Mouse (Mus musculus): Measurements from ENCODE around the gene Npcd. TPM values are rescaled to one million over a fixed set of nuclear protein-coding genes. Genes with fewer than 3 reads are reported as not detected.

Gene Npcd
- 1.0 and 2.5 TPM in 2 replicates for polyA plus RNA-seq (2014; fragmentation: Nextera tagmentation; extraction: Ambion mirVana)

DNA sequence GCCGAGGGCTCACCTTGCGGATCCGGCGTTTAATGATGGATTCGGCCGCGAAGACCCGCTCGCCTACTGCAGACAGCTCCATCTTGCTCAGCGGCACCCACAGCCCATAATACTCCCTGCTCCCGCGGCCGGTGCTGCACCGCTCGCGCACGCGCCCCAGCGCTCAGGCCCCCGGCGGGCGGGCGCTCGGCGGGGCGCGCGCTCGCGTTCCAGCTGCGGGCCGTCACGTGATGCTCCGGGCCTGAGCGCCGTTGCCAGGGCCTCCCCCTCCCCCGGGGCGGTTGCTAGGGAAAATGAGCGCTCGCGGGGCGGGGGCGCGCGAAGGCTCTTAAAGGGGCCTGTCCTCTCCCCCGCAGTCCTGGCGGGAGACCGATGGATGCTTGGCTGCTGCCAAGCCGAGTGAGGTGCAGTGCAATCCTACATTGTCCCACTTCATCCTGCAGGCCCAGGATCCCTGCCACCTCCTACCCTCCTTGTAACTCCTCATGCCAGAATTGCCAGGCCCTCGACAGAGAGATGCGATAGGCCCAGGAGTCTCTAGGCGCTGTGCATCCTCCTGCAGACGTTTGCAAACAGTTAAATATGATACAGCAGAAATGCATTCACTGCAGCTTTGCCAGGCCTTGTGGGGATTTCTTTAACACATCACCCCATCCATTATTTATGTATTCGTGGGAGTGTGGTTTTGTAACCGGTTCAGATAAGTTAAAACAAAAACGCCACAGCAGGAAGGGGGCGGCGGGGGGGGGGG, at the start of gene Npcd, which contains the start of gene Cbx6:
Npcd (minus strand) TSS at position 108 of the 751 bp plus-strand sequence.
Cbx6 (minus strand) TSS at position 559 of the 751 bp plus-strand sequence.
- H3K9ac ChIP-seq (replicated peaks; ENCODE audit: low read depth, low read length) = peak within 1 kb of the TSS; percentile 90
- peak; percentile 88 for ATAC-seq (ENCODE audit: low read depth)
- H3K27me3 ChIP-seq (ENCODE audit: control insufficient read depth, insufficient read depth, low read length) = no peaks in the 10 kb centered on the region
- H3K27ac ChIP-seq (ENCODE audit: low read depth, low read length) = peak within 1 kb of the TSS; percentile 96
- peaks cover 34% of the 10 kb centered on the region for H3K4me1 ChIP-seq (ENCODE audit: control insufficient read depth, insufficient read depth, low read length)
- peak within 1 kb of the TSS; percentile 81 for H3K4me3 ChIP-seq (ENCODE audit: low read depth, low read length)
- H3K9me3 ChIP-seq (ENCODE audit: control insufficient read depth, low read length) = no peaks in the 10 kb centered on the region
- 3% methylated on average over 34 of the region's 58 CpGs for WGBS
- peak within 1 kb of the TSS; percentile 96 for H3K4me2 ChIP-seq (ENCODE audit: low read depth, low read length)
- no peaks in the 10 kb centered on the region for H3K36me3 ChIP-seq (ENCODE audit: control insufficient read depth, insufficient read depth, low read length)

DNA sequence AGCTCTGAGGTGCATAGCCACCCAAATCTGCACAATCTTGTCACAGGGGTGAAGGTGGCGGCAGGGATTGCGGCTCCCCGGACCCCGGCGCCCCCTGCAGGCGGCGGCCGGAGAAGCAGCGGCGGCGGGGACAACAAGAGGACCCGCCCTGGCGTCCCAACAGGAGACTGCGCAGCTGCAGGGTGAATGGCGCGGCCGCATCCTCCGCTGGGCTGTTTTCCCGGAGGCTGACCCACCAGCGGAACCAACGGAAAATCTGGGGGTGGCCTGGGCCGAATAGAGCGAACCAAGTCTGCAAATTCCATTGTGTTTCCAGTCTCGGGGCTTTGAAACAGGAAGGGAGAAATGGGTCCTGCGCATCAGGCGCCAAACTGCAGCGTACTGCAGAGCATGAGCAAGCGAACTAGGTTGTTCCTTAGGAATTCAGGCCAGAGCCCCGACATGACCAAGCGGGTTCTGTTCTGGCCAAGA, 49.4 kb upstream of the Npcd start:
- peak; percentile 91 for ATAC-seq (ENCODE audit: low read depth)
- Histone ChIP-seq H3K4me2 (ENCODE audit: low read depth, low read length) (peak overlapping the region; percentile 49), H3K4me3 (ENCODE audit: low read depth, low read length) (peak overlapping the region; percentile 39), H3K9ac (replicated peaks; ENCODE audit: low read depth, low read length) (peak overlapping the region; percentile 64), H3K4me1 (ENCODE audit: control insufficient read depth, insufficient read depth, low read length) (no peaks in the 10 kb centered on the region; the same call in 1 of the 2 replicates), H3K9me3 (ENCODE audit: control insufficient read depth, low read length) (no peaks in the 10 kb centered on the region), H3K27ac (ENCODE audit: low read depth, low read length) (peak overlapping the region; percentile 80), H3K36me3 (ENCODE audit: control insufficient read depth, insufficient read depth, low read length) (no peaks in the 10 kb centered on the region), H3K27me3 (ENCODE audit: control insufficient read depth, insufficient read depth, low read length) (no peaks in the 10 kb centered on the region)
- under 1% methylated on average over 30 of the region's 30 CpGs for WGBS

DNA sequence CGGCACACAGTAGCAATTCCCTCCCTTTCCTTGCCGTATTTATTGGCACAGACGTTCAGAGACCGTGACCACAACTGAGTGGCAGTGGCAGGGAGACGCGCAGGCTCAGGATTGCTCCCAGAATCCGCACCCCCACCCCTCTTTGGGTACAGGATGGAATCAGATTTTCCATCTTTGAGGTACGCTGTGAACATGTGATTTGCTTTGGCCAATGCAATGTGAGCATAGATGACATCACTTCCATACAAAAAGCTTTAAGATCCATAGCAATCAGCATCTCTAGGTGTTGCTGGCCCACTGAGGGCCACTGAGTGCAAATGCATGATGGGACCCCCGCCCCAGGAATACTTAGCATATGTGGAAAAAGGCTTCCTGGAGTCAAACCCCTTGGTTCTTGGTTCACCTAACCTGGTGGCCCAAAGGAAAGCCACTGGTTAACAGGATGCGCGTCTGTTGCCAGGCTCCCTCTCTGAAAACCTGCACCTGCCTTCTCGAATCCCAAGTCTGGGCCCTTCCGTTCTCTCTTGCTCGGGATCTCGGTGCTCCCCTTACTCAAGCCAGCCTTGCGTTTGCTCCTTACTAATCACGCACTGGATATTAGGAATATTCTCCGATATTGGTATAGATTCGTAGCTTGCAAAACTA, 48.7 kb upstream of the Npcd start:
- WGBS = 19% methylated on average over 19 of the region's 19 CpGs
- H3K9me3 ChIP-seq (ENCODE audit: control insufficient read depth, low read length) = no peaks in the 10 kb centered on the region
- peak overlapping the region; percentile 44; the same call in 1 of the 2 replicates for H3K9ac ChIP-seq (replicated peaks; ENCODE audit: low read depth, low read length)
- ATAC-seq (ENCODE audit: low read depth) = peak; percentile 83
- peak overlapping the region; percentile 39 for H3K4me3 ChIP-seq (ENCODE audit: low read depth, low read length)
- H3K4me1 ChIP-seq (ENCODE audit: control insufficient read depth, insufficient read depth, low read length) = no peaks in the 10 kb centered on the region; the same call in 1 of the 2 replicates
- no peaks in the 10 kb centered on the region for H3K36me3 ChIP-seq (ENCODE audit: control insufficient read depth, insufficient read depth, low read length)
- H3K27ac ChIP-seq (ENCODE audit: low read depth, low read length) = peak overlapping the region; percentile 80
- H3K4me2 ChIP-seq (ENCODE audit: low read depth, low read length) = peak overlapping the region; percentile 49
- no peaks in the 10 kb centered on the region for H3K27me3 ChIP-seq (ENCODE audit: control insufficient read depth, insufficient read depth, low read length)

DNA sequence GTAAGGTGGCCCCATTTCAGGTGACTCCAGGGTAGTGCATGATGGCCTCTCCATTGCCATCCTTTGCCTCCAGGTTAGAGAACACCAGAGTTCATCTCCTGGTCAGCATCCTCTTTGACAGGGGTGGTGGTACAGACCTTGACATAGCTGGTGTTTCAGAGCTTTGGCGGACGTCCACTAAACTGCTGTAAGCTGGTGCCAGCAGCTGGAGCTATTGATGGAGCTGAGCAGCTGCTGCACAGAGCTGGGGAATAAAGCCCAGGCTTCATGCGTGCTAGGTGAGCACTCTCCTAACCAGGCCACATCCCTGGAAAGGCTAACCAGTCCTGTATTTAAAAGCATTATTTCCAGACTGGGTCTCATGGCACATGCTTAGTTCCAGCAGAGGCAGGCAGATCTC, 46.4 kb upstream of the Npcd start:
- H3K36me3 ChIP-seq (ENCODE audit: control insufficient read depth, insufficient read depth, low read length) = no peaks in the 10 kb centered on the region
- H3K9me3 ChIP-seq (ENCODE audit: control insufficient read depth, low read length) = no peaks in the 10 kb centered on the region
- H3K27ac ChIP-seq (ENCODE audit: low read depth, low read length) = no peak overlapping the region
- no peak overlapping the region for H3K4me3 ChIP-seq (ENCODE audit: low read depth, low read length)
- no peak overlapping the region for H3K4me2 ChIP-seq (ENCODE audit: low read depth, low read length)
- 87% methylated on average over 3 of the region's 3 CpGs for WGBS
- no peak overlapping the region for H3K9ac ChIP-seq (replicated peaks; ENCODE audit: low read depth, low read length)
- H3K27me3 ChIP-seq (ENCODE audit: control insufficient read depth, insufficient read depth, low read length) = no peaks in the 10 kb centered on the region
- ATAC-seq (ENCODE audit: low read depth) = no peak
- no peaks in the 10 kb centered on the region; the same call in 1 of the 2 replicates for H3K4me1 ChIP-seq (ENCODE audit: control insufficient read depth, insufficient read depth, low read length)

DNA sequence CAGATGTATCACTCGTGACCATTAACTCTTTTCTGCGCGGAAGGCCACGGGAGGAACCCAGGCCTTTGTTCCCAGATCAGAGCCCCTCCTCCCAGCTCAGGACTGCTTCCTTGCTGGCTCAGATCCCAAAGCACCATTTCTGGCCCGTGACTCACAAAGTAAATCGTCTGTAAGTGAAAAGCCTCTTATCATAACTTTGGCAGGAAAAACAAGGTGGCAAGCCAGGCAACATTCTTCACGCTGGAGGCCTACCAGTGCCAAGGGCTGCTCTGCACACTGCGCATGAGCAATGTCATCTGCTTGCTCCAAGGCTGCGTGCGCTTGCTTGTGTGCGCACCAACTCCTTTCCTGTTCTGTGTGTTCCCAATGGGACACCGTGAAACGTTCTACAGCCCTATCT, 45.3 kb upstream of the Npcd start:
- no peak overlapping the region for H3K4me3 ChIP-seq (ENCODE audit: low read depth, low read length)
- no peaks in the 10 kb centered on the region for H3K9me3 ChIP-seq (ENCODE audit: control insufficient read depth, low read length)
- no peak overlapping the region for H3K4me2 ChIP-seq (ENCODE audit: low read depth, low read length)
- no peaks in the 10 kb centered on the region for H3K36me3 ChIP-seq (ENCODE audit: control insufficient read depth, insufficient read depth, low read length)
- H3K27ac ChIP-seq (ENCODE audit: low read depth, low read length) = no peak overlapping the region
- H3K27me3 ChIP-seq (ENCODE audit: control insufficient read depth, insufficient read depth, low read length) = no peaks in the 10 kb centered on the region
- no peak for ATAC-seq (ENCODE audit: low read depth)
- H3K9ac ChIP-seq (replicated peaks; ENCODE audit: low read depth, low read length) = no peak overlapping the region
- no peaks in the 10 kb centered on the region; the same call in 1 of the 2 replicates for H3K4me1 ChIP-seq (ENCODE audit: control insufficient read depth, insufficient read depth, low read length)
- WGBS = 54% methylated on average over 13 of the region's 13 CpGs

DNA sequence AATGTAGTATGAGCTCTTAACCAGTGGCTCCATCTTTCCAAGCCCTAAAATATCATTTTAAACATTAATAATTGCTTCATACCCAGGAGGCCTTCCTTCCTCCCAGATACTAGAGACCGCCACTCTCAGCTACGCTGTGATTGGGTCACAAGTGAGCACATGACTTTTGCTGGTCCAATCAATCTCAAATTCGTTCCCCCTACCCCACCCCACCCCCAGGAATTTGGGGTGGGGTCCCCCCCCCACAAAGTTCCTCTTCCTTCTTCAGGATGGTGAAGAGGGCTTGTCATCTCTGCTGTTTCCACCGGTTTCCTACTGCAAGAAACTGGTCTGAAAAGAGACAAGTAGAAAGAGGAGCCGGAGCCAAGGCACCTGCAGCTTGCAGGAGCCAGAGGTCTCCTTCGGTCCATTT, 44.7 kb upstream of the Npcd start:
- WGBS = 73% methylated on average over 6 of the region's 6 CpGs
- Histone ChIP-seq H3K27me3 (ENCODE audit: control insufficient read depth, insufficient read depth, low read length) (no peaks in the 10 kb centered on the region), H3K9ac (replicated peaks; ENCODE audit: low read depth, low read length) (no peak overlapping the region), H3K9me3 (ENCODE audit: control insufficient read depth, low read length) (no peaks in the 10 kb centered on the region), H3K4me3 (ENCODE audit: low read depth, low read length) (no peak overlapping the region), H3K4me2 (ENCODE audit: low read depth, low read length) (no peak overlapping the region), H3K36me3 (ENCODE audit: control insufficient read depth, insufficient read depth, low read length) (no peaks in the 10 kb centered on the region), H3K4me1 (ENCODE audit: control insufficient read depth, insufficient read depth, low read length) (no peaks in the 10 kb centered on the region; the same call in 1 of the 2 replicates), H3K27ac (ENCODE audit: low read depth, low read length) (no peak overlapping the region)
- no peak for ATAC-seq (ENCODE audit: low read depth)

DNA sequence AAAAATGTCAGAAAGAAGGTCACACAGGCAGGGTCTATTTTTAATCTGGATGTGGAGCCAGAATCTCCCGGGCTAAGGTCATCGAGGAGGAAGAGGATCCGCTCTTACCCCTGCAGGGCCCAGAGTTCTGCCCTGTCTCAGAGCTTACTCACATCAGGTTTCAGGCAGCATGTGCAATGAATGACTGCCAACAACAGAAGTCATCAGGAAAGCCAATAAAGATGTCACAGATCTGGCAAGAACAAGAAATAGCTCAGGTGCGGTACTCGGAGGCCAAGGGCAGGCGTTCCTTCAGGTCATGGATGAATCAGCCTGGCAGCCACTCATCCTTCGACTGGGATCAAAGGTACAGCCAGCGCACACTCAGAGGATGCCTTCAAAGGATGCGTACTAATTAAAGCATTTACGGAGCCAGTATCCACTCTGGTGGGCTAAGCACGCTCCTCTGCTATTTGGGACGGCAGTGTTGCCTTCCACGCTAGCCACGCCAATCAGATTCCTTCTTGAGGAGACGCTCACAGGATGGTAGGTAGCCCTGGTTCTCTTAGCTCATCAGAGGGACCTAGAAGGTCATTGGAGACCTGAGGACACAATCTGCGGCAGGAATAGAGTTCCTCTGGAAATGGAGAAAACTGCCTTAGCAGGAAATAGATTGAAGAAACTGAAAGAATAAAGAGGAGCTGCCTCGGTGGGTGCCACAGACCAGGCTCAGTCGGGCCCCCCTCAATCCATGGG, 41.4 kb upstream of the Npcd start:
- Histone ChIP-seq H3K27me3 (ENCODE audit: control insufficient read depth, insufficient read depth, low read length) (no peaks in the 10 kb centered on the region), H3K4me3 (ENCODE audit: low read depth, low read length) (no peak overlapping the region), H3K9ac (replicated peaks; ENCODE audit: low read depth, low read length) (no peak overlapping the region), H3K4me2 (ENCODE audit: low read depth, low read length) (no peak overlapping the region), H3K4me1 (ENCODE audit: control insufficient read depth, insufficient read depth, low read length) (no peaks in the 10 kb centered on the region), H3K9me3 (ENCODE audit: control insufficient read depth, low read length) (no peaks in the 10 kb centered on the region), H3K36me3 (ENCODE audit: control insufficient read depth, insufficient read depth, low read length) (no peaks in the 10 kb centered on the region), H3K27ac (ENCODE audit: low read depth, low read length) (no peak overlapping the region)
- ATAC-seq (ENCODE audit: low read depth) = no peak
- WGBS = 84% methylated on average over 18 of the region's 18 CpGs

DNA sequence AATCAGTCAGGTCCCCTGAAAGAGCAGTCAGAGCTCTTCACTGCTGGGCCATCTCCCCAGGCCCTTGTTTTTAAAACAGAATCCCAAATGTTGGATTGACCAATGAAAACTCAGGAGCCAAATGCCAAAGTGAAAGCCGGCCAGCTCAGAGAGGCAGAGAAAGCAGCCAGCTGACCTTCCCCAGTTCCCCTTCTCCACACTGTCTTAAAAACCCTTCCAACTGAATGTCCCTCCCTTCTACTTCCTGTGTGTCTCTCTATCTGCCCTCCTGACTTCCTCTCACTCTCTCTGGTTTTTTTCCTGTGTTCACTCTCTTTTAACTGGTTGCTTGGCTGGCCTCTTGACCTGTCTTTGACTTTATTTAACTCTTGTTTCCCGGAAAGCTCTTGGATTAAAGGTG, 40.0 kb upstream of the Npcd start:
- no peak for ATAC-seq (ENCODE audit: low read depth)
- Histone ChIP-seq H3K4me2 (ENCODE audit: low read depth, low read length) (no peak overlapping the region), H3K27ac (ENCODE audit: low read depth, low read length) (no peak overlapping the region), H3K36me3 (ENCODE audit: control insufficient read depth, insufficient read depth, low read length) (no peaks in the 10 kb centered on the region), H3K9ac (replicated peaks; ENCODE audit: low read depth, low read length) (no peak overlapping the region), H3K9me3 (ENCODE audit: control insufficient read depth, low read length) (no peaks in the 10 kb centered on the region), H3K27me3 (ENCODE audit: control insufficient read depth, insufficient read depth, low read length) (no peaks in the 10 kb centered on the region), H3K4me3 (ENCODE audit: low read depth, low read length) (no peak overlapping the region), H3K4me1 (ENCODE audit: control insufficient read depth, insufficient read depth, low read length) (no peaks in the 10 kb centered on the region)
- whole genome bisulfite sequencing = 64% methylated on average over 2 of the region's 2 CpGs
